Mouse (Mus musculus) kidney, embryonic 16.5 days (tissue): ENCODE results near the gene Gtf2f2. TPM values are rescaled to one million over a fixed set of nuclear protein-coding genes. Genes with fewer than 3 reads are reported as not detected.

ENCODE experiments used
- ATAC-seq: fragments of 200-750 bp; cut with Nextera tagmentation; 2 replicates; pipeline ENCODE4 v1.8.0; 2017; ENCODE audit warnings: moderate TSS enrichment; ENCODE audit not compliant: low FRiP score, low TSS enrichment
- H3K27ac ChIP-seq: fragments of 300-500 bp; sonication (generic); 2 replicates; pipeline ENCODE4 v1.5.1; 2014; ENCODE audit warnings: low read length
- H3K27me3 ChIP-seq: fragments of 300-500 bp; sonication (generic); 2 replicates; pipeline ENCODE4 v1.6.1; 2014; ENCODE audit warnings: low read length, control low read depth, mixed read lengths; ENCODE audit not compliant: insufficient read depth
- H3K36me3 ChIP-seq: fragments of 300-500 bp; sonication (generic); 2 replicates; pipeline ENCODE4 v1.6.1; 2014; ENCODE audit warnings: low read length, control low read depth, mixed read lengths; ENCODE audit not compliant: insufficient read depth
- H3K4me1 ChIP-seq: fragments of 300-500 bp; sonication (generic); 2 replicates; pipeline ENCODE4 v1.6.1; 2014; ENCODE audit warnings: low read length, control low read depth, mixed read lengths; ENCODE audit not compliant: insufficient read depth
- H3K4me2 ChIP-seq: fragments of 300-500 bp; sonication (generic); replicated peaks from 2 replicates; pipeline ENCODE4 v1.6.1; 2014; ENCODE audit warnings: low read depth, low read length
- H3K4me3 ChIP-seq: fragments of 300-500 bp; sonication (generic); 2 replicates; pipeline ENCODE4 v1.5.1; 2014; ENCODE audit warnings: mild to moderate bottlenecking, low read length
- H3K9ac ChIP-seq: fragments of 300-500 bp; sonication (generic); replicated peaks from 2 replicates; pipeline ENCODE4 v1.6.1; 2014; ENCODE audit warnings: low read length
- H3K9me3 ChIP-seq: fragments of 300-500 bp; sonication (generic); 2 replicates; pipeline ENCODE4 v1.6.1; 2016; ENCODE audit warnings: low read length, control low read depth
- WGBS: fragments of 180-500 bp; shearing (Covaris S2); extraction: QIAGEN DNeasy Blood & Tissue Kit; methylation state at CpG from one replicate; pipeline ENCODE4 v1.1.7; 2014; 5-methylcytosine and 5-hydroxymethylcytosine counted together
- polyA plus RNA-seq: library from polyadenylated mRNA; unstranded; fragments of >200 nt; fragmentation: Nextera tagmentation; extraction: Ambion mirVana; gene quantifications from 2 replicates; pipeline ENCODE4 v1.2.1, GENCODE M21; 2015

Gtf2f2 gene
- polyA plus RNA-seq, 1 experiment from 2014 or later, result 35.1 TPM

GRCm38 (mm10) chr14:75903131-75903530 is 107.5 kb downstream of the Gtf2f2 start:
- 91% methylated on average over 3 of the region's 3 CpGs for WGBS
- peaks cover 17% of the 10 kb centered on the region for H3K36me3 ChIP-seq
- peaks cover 10% of the 10 kb centered on the region; the same call in 1 of the 2 replicates for H3K4me1 ChIP-seq
- H3K9ac ChIP-seq, result no peak overlapping the region
- ATAC-seq, result no peak
- H3K27ac ChIP-seq, result no peak overlapping the region
- H3K27me3 ChIP-seq, result no peaks in the 10 kb centered on the region
- H3K9me3 ChIP-seq, result no peaks in the 10 kb centered on the region
- H3K4me2 ChIP-seq, result no peak overlapping the region
- no peak overlapping the region for H3K4me3 ChIP-seq

GRCm38 (mm10) chr14:75902013-75902412 is 108.7 kb downstream of the Gtf2f2 start:
- no peak for ATAC-seq
- Histone ChIP-seq H3K27ac (peak overlapping the region; percentile 35; the same call in 1 of the 2 replicates), H3K9ac (no peak overlapping the region)

GRCm38 (mm10) chr14:75900793-75901499 is 109.7 kb downstream of the Gtf2f2 start:
- Histone ChIP-seq H3K9ac (no peak overlapping the region), H3K4me3 (no peak overlapping the region), H3K27ac (peak overlapping the region; percentile 68), H3K36me3 (peaks cover 12% of the 10 kb centered on the region), H3K9me3 (no peaks in the 10 kb centered on the region), H3K27me3 (no peaks in the 10 kb centered on the region), H3K4me2 (no peak overlapping the region), H3K4me1 (peaks cover 10% of the 10 kb centered on the region; the same call in 1 of the 2 replicates)
- no peak; the same call in 1 of the 2 replicates for ATAC-seq
- 61% methylated on average over 5 of the region's 5 CpGs for WGBS

More at GRCm38 (mm10) chr14:75902013-75902412, 108.7 kb downstream of the Gtf2f2 start:
- H3K4me1 ChIP-seq, result peaks cover 10% of the 10 kb centered on the region; the same call in 1 of the 2 replicates
- H3K27me3 ChIP-seq, result no peaks in the 10 kb centered on the region
- no peak overlapping the region for H3K4me2 ChIP-seq
- H3K9me3 ChIP-seq, result no peaks in the 10 kb centered on the region
- 55% methylated on average over 2 of the region's 2 CpGs for WGBS
- H3K4me3 ChIP-seq, result no peak overlapping the region
- peaks cover 17% of the 10 kb centered on the region for H3K36me3 ChIP-seq

GRCm38 (mm10) chr14:75899566-75899965 is 111.1 kb downstream of the Gtf2f2 start:
- H3K27ac ChIP-seq, result no peak overlapping the region
- WGBS, result 18% methylated on average over 4 of the region's 4 CpGs
- ATAC-seq, result peak; percentile 76; the same call in 1 of the 2 replicates
- no peaks in the 10 kb centered on the region for H3K27me3 ChIP-seq
- no peaks in the 10 kb centered on the region for H3K9me3 ChIP-seq
- no peak overlapping the region for H3K9ac ChIP-seq
- no peak overlapping the region for H3K4me3 ChIP-seq
- peaks cover 8% of the 10 kb centered on the region for H3K36me3 ChIP-seq
- no peak overlapping the region for H3K4me2 ChIP-seq
- H3K4me1 ChIP-seq, result peaks cover 10% of the 10 kb centered on the region; the same call in 1 of the 2 replicates

- Histone ChIP-seq H3K27ac (no peak overlapping the region), H3K4me2 (no peak overlapping the region), H3K4me1 (no peaks in the 10 kb centered on the region), H3K4me3 (no peak overlapping the region), H3K27me3 (no peaks in the 10 kb centered on the region), H3K9ac (no peak overlapping the region), H3K9me3 (no peaks in the 10 kb centered on the region), H3K36me3 (peaks cover 8% of the 10 kb centered on the region)
- 62% methylated on average over 9 of the region's 9 CpGs for WGBS
- ATAC-seq, result no peak
Observed at GRCm38 (mm10) chr14:75892118-75892517, 118.5 kb downstream of the Gtf2f2 start.

- Histone ChIP-seq H3K4me3 (no peak overlapping the region), H3K27me3 (no peaks in the 10 kb centered on the region)
- ATAC-seq, result no peak
Observed at GRCm38 (mm10) chr14:75883873-75884272, 126.8 kb downstream of the Gtf2f2 start.

GRCm38 (mm10) chr14:75883330-75883729 is 127.3 kb downstream of the Gtf2f2 start:
- H3K4me1 ChIP-seq, result peaks cover 8% of the 10 kb centered on the region
- no peak overlapping the region for H3K27ac ChIP-seq
- 67% methylated on average over 5 of the region's 5 CpGs for WGBS
- no peak overlapping the region for H3K9ac ChIP-seq
- no peak overlapping the region for H3K4me2 ChIP-seq
- no peaks in the 10 kb centered on the region for H3K27me3 ChIP-seq
- no peak for ATAC-seq
- H3K36me3 ChIP-seq, result no peaks in the 10 kb centered on the region
- no peaks in the 10 kb centered on the region for H3K9me3 ChIP-seq
- H3K4me3 ChIP-seq, result no peak overlapping the region

More at GRCm38 (mm10) chr14:75883873-75884272, 126.8 kb downstream of the Gtf2f2 start:
- Histone ChIP-seq H3K9ac (no peak overlapping the region), H3K27ac (no peak overlapping the region), H3K4me2 (no peak overlapping the region), H3K4me1 (peaks cover 8% of the 10 kb centered on the region), H3K36me3 (no peaks in the 10 kb centered on the region), H3K9me3 (no peaks in the 10 kb centered on the region)
- 61% methylated on average over 5 of the region's 5 CpGs for WGBS

- H3K36me3 ChIP-seq, result no peaks in the 10 kb centered on the region
- H3K27ac ChIP-seq, result no peak overlapping the region; the same call in 1 of the 2 replicates
- no peaks in the 10 kb centered on the region for H3K27me3 ChIP-seq
- H3K9ac ChIP-seq, result no peak overlapping the region
- 26% methylated on average over 4 of the region's 4 CpGs for WGBS
- ATAC-seq, result no peak
- H3K4me2 ChIP-seq, result no peak overlapping the region
- no peak overlapping the region for H3K4me3 ChIP-seq
- no peaks in the 10 kb centered on the region for H3K9me3 ChIP-seq
- H3K4me1 ChIP-seq, result peaks cover 8% of the 10 kb centered on the region
Observed at GRCm38 (mm10) chr14:75881856-75882255, 128.8 kb downstream of the Gtf2f2 start.

- Histone ChIP-seq H3K36me3 (no peaks in the 10 kb centered on the region), H3K9ac (no peak overlapping the region), H3K4me1 (peaks cover 8% of the 10 kb centered on the region), H3K4me3 (no peak overlapping the region), H3K4me2 (0 out of 2 replicates have a peak overlapping the region, but pooled peaks have one; percentile 5), H3K27ac (no peak overlapping the region), H3K27me3 (no peaks in the 10 kb centered on the region), H3K9me3 (no peaks in the 10 kb centered on the region)
- no peak for ATAC-seq
- WGBS, result 21% methylated on average over 8 of the region's 8 CpGs
Observed at GRCm38 (mm10) chr14:75878980-75879379, 131.7 kb downstream of the Gtf2f2 start.

GRCm38 (mm10) chr14:75877297-75877696 is 133.4 kb downstream of the Gtf2f2 start:
- no peak overlapping the region for H3K4me3 ChIP-seq
- no peaks in the 10 kb centered on the region for H3K36me3 ChIP-seq
- no peaks in the 10 kb centered on the region for H3K9me3 ChIP-seq
- H3K27ac ChIP-seq, result no peak overlapping the region
- H3K4me2 ChIP-seq, result no peak overlapping the region
- ATAC-seq, result no peak
- WGBS, result 66% methylated on average over 3 of the region's 3 CpGs
- H3K4me1 ChIP-seq, result peaks cover 8% of the 10 kb centered on the region
- H3K9ac ChIP-seq, result no peak overlapping the region
- no peaks in the 10 kb centered on the region for H3K27me3 ChIP-seq
